Mouse (Mus musculus): Measurements from ENCODE around the gene Tmem210. TPM values are rescaled to one million over a fixed set of nuclear protein-coding genes. Genes with fewer than 3 reads are reported as not detected.

Tmem210 gene
- not detected in 2 replicates for polyA plus RNA-seq (2015; fragmentation: Nextera tagmentation; extraction: Ambion mirVana)

DNA sequence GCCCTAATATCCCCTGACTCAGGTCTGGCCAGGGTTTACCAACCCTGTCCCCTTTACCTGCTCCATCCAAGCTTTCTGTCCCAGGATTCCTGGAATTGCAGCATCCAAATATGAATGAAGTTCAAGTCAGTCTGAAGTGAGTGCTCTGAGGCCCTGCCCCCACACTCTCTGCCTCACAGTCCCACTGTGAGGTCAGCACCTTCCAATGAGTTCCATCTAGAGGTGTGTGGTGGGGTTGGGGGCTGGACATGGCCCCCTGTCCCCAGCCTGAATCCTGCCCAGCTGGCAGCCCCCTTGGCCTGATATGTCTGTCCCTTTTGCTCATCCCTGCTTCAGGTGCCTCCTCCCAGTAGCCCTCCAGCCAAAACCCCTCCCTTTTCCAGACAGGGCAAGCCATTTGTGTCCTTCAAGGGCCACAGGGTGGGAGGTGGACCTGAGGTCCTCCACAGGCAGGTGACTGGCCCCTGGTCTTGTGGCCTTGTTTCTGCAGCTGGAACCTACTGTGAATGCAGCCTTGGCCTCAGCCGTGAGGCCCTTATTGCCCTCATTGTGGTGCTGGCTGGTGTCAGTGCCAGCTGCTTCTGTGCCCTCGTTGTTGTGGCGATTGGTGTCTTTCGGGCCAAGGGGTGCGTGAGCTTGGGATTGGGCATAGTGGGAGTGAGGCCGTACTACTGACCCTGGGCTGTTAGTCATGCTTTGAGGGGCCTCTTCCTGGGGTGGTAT lies at the start of gene Tmem210:
Gene Tmem210 (plus strand): TSS at position 219 of the 723 bp plus-strand sequence.
- Histone ChIP-seq H3K4me2 (no peak within 1 kb of the TSS), H3K27ac (0 out of 2 replicates have a peak within 1 kb of the TSS, but pooled peaks have one; percentile 61), H3K9me3 (replicated peaks) (no peaks in the 10 kb centered on the region), H3K4me1 (peaks cover 36% of the 10 kb centered on the region), H3K27me3 (peaks cover 54% of the 10 kb centered on the region), H3K36me3 (peaks cover 34% of the 10 kb centered on the region), H3K9ac (no peak within 1 kb of the TSS), H3K4me3 (replicated peaks) (no peak within 1 kb of the TSS)
- WGBS, result 85% methylated on average over 6 of the region's 6 CpGs
- ATAC-seq (replicated peaks; ENCODE audit: low FRiP score), result no peak

- 79% methylated on average over 3 of the region's 3 CpGs for WGBS
- H3K27me3 ChIP-seq, result peaks cover 28% of the 10 kb centered on the region
- no peaks in the 10 kb centered on the region for H3K9me3 ChIP-seq (replicated peaks)
- H3K36me3 ChIP-seq, result no peaks in the 10 kb centered on the region
- H3K27ac ChIP-seq, result no peak overlapping the region
- H3K9ac ChIP-seq, result no peak overlapping the region
- ATAC-seq (replicated peaks; ENCODE audit: low FRiP score), result no peak
- no peak overlapping the region for H3K4me3 ChIP-seq (replicated peaks)
- H3K4me2 ChIP-seq, result no peak overlapping the region
- H3K4me1 ChIP-seq, result peaks cover 38% of the 10 kb centered on the region
These were observed 48.2 kb upstream of the Tmem210 start for GRCm38 (mm10) chr2:25239766-25240165.

DNA sequence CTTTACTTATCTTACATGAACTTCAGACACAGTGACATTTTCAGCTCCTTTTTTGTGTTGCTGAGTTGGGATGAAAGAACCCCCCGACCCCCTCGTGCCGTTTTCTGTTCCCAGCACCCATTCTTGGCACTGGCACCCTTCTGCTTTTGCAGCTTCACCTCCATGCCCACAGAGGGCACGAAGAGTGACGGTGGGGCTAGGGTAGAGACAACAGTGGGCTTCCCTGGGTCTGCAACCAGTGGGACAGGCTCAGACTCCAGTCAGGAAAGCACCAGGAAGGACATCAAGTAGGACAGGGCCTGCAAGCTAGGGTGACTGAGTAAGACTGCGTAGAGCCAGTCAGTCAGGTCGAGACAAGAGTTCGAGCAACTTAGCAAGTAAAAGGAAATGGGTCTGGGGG lies 47.6 kb upstream of the Tmem210 start:
- peaks cover 28% of the 10 kb centered on the region for H3K27me3 ChIP-seq
- peak overlapping the region; percentile 99 for H3K4me2 ChIP-seq
- 46% methylated on average over 8 of the region's 8 CpGs for WGBS
- H3K36me3 ChIP-seq, result no peaks in the 10 kb centered on the region; the same call in 1 of the 2 replicates
- peaks cover 38% of the 10 kb centered on the region for H3K4me1 ChIP-seq
- peak overlapping the region; percentile 62 for H3K4me3 ChIP-seq (replicated peaks)
- H3K9ac ChIP-seq, result peak overlapping the region; percentile 32
- ATAC-seq (replicated peaks; ENCODE audit: low FRiP score), result no peak; the same call in 1 of the 2 replicates
- no peaks in the 10 kb centered on the region for H3K9me3 ChIP-seq (replicated peaks)
- H3K27ac ChIP-seq, result peak overlapping the region; percentile 78

DNA sequence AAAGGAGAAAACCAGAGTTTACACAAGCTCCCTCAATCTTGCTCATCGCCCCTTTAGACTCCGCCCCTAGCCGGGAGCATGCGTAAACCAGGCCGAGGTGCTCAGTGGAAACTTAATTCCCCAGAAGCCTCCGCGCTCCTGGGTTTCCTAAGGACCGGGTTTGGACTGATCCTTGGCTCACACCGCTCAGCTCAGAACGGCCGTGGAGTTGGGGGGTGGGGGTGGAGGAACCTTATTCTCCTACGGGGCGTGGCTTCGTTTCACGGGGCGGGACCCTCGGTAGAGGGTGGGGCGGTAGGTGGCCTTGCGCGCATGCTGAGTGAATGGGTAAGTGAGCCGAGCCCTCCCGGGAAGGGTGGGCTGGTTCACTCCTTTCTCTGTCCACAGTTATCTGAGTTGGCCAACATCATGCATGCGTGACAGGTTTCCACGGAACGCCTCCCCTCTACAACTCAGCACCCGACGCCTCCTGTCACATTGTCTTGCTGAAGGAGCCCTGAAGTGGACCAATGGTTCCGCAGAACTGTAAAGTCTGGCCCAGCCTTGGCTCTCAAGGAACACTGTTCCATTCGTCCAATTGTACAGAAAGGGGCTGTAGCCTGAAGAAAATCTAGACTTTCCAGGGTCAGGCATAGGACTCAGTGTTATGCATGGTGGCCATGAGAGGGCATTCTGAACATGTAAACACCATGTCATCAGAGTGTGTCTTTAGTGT lies 47.1 kb upstream of the Tmem210 start:
- peak; percentile 85 for ATAC-seq (replicated peaks; ENCODE audit: low FRiP score)
- Histone ChIP-seq H3K4me3 (replicated peaks) (peak overlapping the region; percentile 62), H3K36me3 (peaks cover under 1% of the 10 kb centered on the region; the same call in 1 of the 2 replicates), H3K27ac (peak overlapping the region; percentile 78), H3K27me3 (peaks cover 28% of the 10 kb centered on the region), H3K9ac (peak overlapping the region; percentile 32), H3K4me1 (peaks cover 38% of the 10 kb centered on the region), H3K9me3 (replicated peaks) (no peaks in the 10 kb centered on the region), H3K4me2 (peak overlapping the region; percentile 99)
- 1% methylated on average over 29 of the region's 29 CpGs for WGBS

DNA sequence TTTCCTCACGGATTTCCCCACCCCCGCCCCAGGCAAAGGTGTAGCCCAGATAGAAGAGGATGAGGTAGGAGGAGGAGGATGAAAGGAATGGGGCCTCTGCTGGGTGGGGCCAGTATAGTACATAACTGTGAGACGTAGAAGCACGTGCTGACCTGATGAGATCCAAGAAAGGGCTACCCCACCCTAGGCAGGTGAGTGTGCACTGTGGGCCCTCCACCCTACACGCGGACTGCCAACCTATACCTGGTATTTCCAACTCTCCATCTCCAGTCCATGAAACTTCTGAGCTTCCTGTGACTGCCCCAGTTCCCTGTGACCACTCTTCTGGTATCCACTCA lies 46.5 kb upstream of the Tmem210 start:
- WGBS, result 18% methylated on average over 6 of the region's 6 CpGs
- H3K27ac ChIP-seq, result peak overlapping the region; percentile 78
- peaks cover 36% of the 10 kb centered on the region for H3K4me1 ChIP-seq
- H3K9ac ChIP-seq, result no peak overlapping the region
- peak; percentile 19 for ATAC-seq (replicated peaks; ENCODE audit: low FRiP score)
- peaks cover 28% of the 10 kb centered on the region for H3K27me3 ChIP-seq
- H3K36me3 ChIP-seq, result peaks cover 6% of the 10 kb centered on the region
- peak overlapping the region; percentile 62 for H3K4me3 ChIP-seq (replicated peaks)
- peak overlapping the region; percentile 99 for H3K4me2 ChIP-seq
- H3K9me3 ChIP-seq (replicated peaks), result no peaks in the 10 kb centered on the region

DNA sequence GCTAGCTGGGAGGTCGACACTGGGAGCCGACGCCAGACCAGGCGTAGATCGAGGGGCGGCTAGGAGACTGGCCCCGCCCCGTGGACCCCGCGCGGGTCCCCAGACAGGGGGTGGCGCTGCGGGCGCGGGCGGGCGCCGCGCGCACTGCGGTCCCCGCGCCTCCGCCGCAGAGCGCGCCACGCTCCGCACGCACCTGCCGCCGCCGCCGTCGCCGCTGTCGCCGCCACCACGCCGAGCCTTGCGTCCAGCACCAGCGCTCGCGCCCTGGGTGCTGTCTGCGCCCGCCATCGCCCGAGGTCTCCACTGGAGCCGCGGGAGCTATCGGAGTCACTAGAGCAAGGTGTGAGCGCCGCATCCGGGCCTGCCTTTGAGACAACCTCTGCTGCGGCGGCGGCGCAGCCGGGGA lies 45.8 kb upstream of the Tmem210 start, which contains the start of the genes Rnf208 and Cysrt1:
Gene Rnf208 (plus strand): TSS at position 155 of the 406 bp plus-strand sequence.
Gene Cysrt1 (minus strand): TSS at position 352 of the 406 bp plus-strand sequence.
- H3K4me2 ChIP-seq, result peak within 1 kb of the TSS; percentile 99
- H3K36me3 ChIP-seq, result peaks cover 13% of the 10 kb centered on the region
- peak within 1 kb of the TSS; percentile 63 for H3K9ac ChIP-seq
- peaks cover 28% of the 10 kb centered on the region for H3K27me3 ChIP-seq
- peak within 1 kb of the TSS; percentile 62 for H3K4me3 ChIP-seq (replicated peaks)
- WGBS, result 0% methylated on average over 53 of the region's 59 CpGs
- H3K4me1 ChIP-seq, result peaks cover 33% of the 10 kb centered on the region
- no peaks in the 10 kb centered on the region for H3K9me3 ChIP-seq (replicated peaks)
- peak within 1 kb of the TSS; percentile 78 for H3K27ac ChIP-seq
- no peak for ATAC-seq (replicated peaks; ENCODE audit: low FRiP score)

- Histone ChIP-seq H3K27ac (no peak overlapping the region), H3K4me3 (replicated peaks) (peak overlapping the region; percentile 62; the same call in 1 of the 2 replicates), H3K4me2 (peak overlapping the region; percentile 99; the same call in 1 of the 2 replicates), H3K27me3 (peaks cover 28% of the 10 kb centered on the region), H3K9ac (peak overlapping the region; percentile 63; the same call in 1 of the 2 replicates), H3K36me3 (peaks cover 25% of the 10 kb centered on the region), H3K9me3 (replicated peaks) (no peaks in the 10 kb centered on the region), H3K4me1 (peaks cover 33% of the 10 kb centered on the region)
- WGBS, result 79% methylated on average over 8 of the region's 8 CpGs
- ATAC-seq (replicated peaks; ENCODE audit: low FRiP score), result no peak
These were observed 44.6 kb upstream of the Tmem210 start for GRCm38 (mm10) chr2:25243342-25243741.

DNA sequence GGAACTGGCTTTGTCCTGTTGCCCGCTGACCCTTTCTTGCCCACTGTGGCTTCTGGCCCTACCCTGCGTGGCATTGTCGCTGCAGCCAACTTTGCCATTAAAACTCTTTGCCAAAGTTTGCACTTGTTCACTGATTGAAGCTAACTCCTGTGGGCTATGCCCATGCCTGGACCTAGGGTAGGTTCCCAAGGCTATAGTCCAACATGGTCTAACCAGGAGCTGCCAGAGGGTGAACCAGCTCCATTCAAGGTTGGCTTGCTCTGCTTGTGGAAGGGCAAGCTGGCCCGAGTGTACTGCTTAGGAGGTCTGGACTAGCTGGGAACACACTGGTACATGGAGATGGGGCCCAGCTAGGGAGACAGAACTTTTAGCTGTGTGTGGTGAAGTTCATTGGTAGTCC lies 43.8 kb upstream of the Tmem210 start:
- WGBS, result 89% methylated on average over 4 of the region's 4 CpGs
- H3K36me3 ChIP-seq, result peaks cover 32% of the 10 kb centered on the region
- ATAC-seq (replicated peaks; ENCODE audit: low FRiP score), result no peak
- peaks cover 33% of the 10 kb centered on the region for H3K4me1 ChIP-seq
- peaks cover 28% of the 10 kb centered on the region for H3K27me3 ChIP-seq
- H3K27ac ChIP-seq, result no peak overlapping the region
- no peak overlapping the region for H3K9ac ChIP-seq
- no peak overlapping the region for H3K4me2 ChIP-seq
- no peaks in the 10 kb centered on the region for H3K9me3 ChIP-seq (replicated peaks)
- no peak overlapping the region for H3K4me3 ChIP-seq (replicated peaks)

- H3K9me3 ChIP-seq (replicated peaks), result no peaks in the 10 kb centered on the region
- H3K4me3 ChIP-seq (replicated peaks), result no peak within 1 kb of the TSS
- H3K4me2 ChIP-seq, result no peak within 1 kb of the TSS
- peaks cover 54% of the 10 kb centered on the region for H3K36me3 ChIP-seq
- peaks cover 19% of the 10 kb centered on the region for H3K4me1 ChIP-seq
- no peak within 1 kb of the TSS for H3K27ac ChIP-seq
- WGBS, result 85% methylated on average over 10 of the region's 10 CpGs
- H3K9ac ChIP-seq, result no peak within 1 kb of the TSS
- peaks cover 23% of the 10 kb centered on the region for H3K27me3 ChIP-seq
- ATAC-seq (replicated peaks; ENCODE audit: low FRiP score), result no peak
These were observed 41.5 kb upstream of the Tmem210 start, which contains the start of gene AL732309.1 for GRCm38 (mm10) chr2:25246183-25247072. Gene AL732309.1, minus strand, starts transcription at chr2:25246863.

DNA sequence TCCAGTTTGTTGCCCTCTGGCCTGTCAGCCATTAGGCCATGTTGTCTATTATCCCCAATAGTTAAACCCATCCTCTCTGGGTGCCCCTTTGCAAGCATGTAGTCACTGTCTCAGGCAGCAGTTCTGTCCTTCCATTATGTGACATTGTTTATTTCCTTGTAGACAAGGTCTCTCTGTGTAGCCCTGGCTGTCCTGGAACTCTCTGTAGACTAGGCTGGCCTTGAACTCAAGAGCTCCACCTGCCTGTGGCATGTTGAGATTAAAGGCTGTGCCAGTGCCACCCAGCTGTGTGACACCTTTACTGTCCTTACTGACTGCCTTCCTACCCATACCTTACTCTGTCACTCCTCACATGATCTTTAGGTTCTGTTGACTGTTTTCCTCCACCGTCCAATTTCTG lies 35.6 kb upstream of the Tmem210 start:
- Histone ChIP-seq H3K27ac (no peak overlapping the region), H3K27me3 (no peaks in the 10 kb centered on the region), H3K9ac (no peak overlapping the region), H3K4me2 (no peak overlapping the region), H3K4me3 (replicated peaks) (no peak overlapping the region), H3K4me1 (peaks cover 20% of the 10 kb centered on the region), H3K36me3 (peaks cover 62% of the 10 kb centered on the region), H3K9me3 (replicated peaks) (no peaks in the 10 kb centered on the region)
- ATAC-seq (replicated peaks; ENCODE audit: low FRiP score), result no peak
- 88% methylated on average over 1 of the region's 1 CpGs for WGBS

DNA sequence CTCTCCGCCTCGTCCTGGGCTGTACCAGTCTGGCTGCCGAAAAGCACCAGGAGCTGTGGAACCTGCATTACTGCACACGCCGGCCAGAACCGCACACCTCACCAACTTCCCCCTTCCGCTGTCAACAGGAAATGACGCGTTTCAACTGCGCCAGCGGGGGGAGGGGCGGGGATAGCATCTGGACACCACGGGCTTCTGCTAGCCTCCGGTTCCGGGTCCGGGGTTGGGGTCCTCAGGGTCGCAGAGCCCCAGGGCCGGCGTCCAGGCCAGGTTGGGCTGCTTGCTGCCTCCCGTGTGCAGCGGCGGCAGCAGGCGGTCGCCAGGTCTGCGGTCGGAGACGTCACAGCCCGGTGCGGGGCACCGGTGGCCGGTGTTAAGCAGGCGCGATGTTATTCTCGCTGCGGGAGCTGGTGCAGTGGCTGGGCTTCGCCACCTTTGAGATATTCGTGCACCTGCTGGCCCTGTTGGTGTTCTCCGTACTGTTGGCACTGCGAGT lies 32.6 kb upstream of the Tmem210 start, which contains the start of gene Tmem203:
Gene Tmem203 (plus strand): TSS at position 156 of the 496 bp plus-strand sequence.
- WGBS, result under 1% methylated on average over 39 of the region's 39 CpGs
- H3K4me2 ChIP-seq, result peak within 1 kb of the TSS; percentile 89
- H3K36me3 ChIP-seq, result peaks cover 33% of the 10 kb centered on the region
- H3K27me3 ChIP-seq, result no peaks in the 10 kb centered on the region
- ATAC-seq (replicated peaks; ENCODE audit: low FRiP score), result peak; percentile 82
- peaks cover 20% of the 10 kb centered on the region for H3K4me1 ChIP-seq
- H3K9me3 ChIP-seq (replicated peaks), result no peaks in the 10 kb centered on the region
- peak within 1 kb of the TSS; percentile 75 for H3K4me3 ChIP-seq (replicated peaks)
- peak within 1 kb of the TSS; percentile 81 for H3K27ac ChIP-seq
- peak within 1 kb of the TSS; percentile 84 for H3K9ac ChIP-seq

Measured in kidney, embryonic 15.5 days (tissue).